In the genomic region with DNA sequence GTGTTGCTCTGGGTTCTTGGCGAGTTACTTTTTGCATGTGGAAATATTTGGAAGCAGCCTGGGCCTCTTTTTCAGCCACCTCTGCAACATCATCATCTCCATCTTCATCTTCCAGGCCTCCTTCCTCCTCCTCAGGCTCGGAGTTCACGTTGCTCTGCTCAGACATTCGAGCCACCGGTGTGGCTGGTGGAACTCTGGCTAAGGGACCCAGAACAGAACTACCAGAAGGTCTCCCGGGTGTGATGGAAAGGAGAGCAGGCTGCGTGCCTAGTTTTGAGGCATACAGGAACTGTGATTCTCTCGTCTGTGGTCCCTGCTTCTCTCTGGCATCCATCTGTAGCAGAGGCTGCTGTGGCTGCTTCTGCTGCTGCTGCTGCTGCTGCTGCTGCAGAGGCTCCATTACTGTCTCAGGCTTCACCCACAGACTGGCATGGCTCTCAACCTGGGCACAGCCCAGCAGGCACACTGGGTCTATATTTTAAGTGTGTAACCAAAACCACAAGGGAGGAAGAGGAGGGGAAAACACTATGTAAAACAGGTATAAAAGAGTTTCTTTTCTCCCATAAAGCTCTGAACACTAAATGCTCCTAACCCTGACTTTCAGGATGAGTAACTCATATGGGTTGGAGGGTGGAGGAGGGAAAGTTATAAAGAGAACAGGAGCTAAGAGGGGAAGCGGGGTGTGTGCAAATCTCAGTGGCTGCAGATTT, we compare ENCODE assay signal across 11 mouse cellular contexts. TPM values are rescaled to one million over a fixed set of nuclear protein-coding genes. Genes with fewer than 3 reads are reported as not detected.
DNase-seq lines count a peak whose midpoint lies in the region; ATAC-seq and TF ChIP-seq lines count a peak whose summit lies in the region.
"Had no signal": no experiment of that assay in that cellular context is flagged by ENCODE, and none has a peak within 500 bp of the region (broad histone marks: within the 10 kb centered on the region; RNA-seq: fewer than 3 reads in every experiment).

No protein-coding gene starts in this region.

- DNase-seq in forebrain, postnatal 0 days: no peak
- DNase-seq in left cerebral cortex, adult 2 months (ENCODE audit: extremely low spot score in 1 of 2, low spot score in 2 of 2): no peak
- DNase-seq in left cerebral cortex, postnatal 14 days (ENCODE audit: low spot score in 2 of 2): no peak
- DNase-seq in CH12.LX (ENCODE audit: extremely low read depth): peak; percentile 78
- DNase-seq in adrenal gland, postnatal 4 days (ENCODE audit: low spot score in 2 of 2): no peak
- no peak for DNase-seq in right cerebral cortex, postnatal 25 days
- DNase-seq: cerebellum, postnatal 10 days; heart, adult 2 months; lung, adult 2 months had no signal

- intact Hi-C loops in left cerebral cortex, adult 2 months (cut with DNase I): no loop called here
- intact Hi-C loops in left cerebral cortex, postnatal 14 days (cut with DNase I): no loop called here

- no peak for ATAC-seq in forebrain, embryonic 13.5 days
- no peak for ATAC-seq in forebrain, postnatal 0 days
- ATAC-seq in limb, embryonic 12.5 days (ENCODE audit: insufficient number of reproducible peaks, insufficient read depth, low FRiP score, low TSS enrichment, low read depth): no peak

- no peaks in the 10 kb centered on the region for H3K9me3 ChIP-seq in forebrain, embryonic 13.5 days (replicated peaks)
- H3K9me3 ChIP-seq in forebrain, postnatal 0 days (ENCODE audit: low read length): no peaks in the 10 kb centered on the region
- no peaks in the 10 kb centered on the region for H3K9me3 ChIP-seq in CH12.LX (replicated peaks; ENCODE audit: low read length)
- no peaks in the 10 kb centered on the region for H3K9me3 ChIP-seq in limb, embryonic 12.5 days

- peaks cover 72% of the 10 kb centered on the region for H3K79me2 ChIP-seq in CH12.LX (replicated peaks; ENCODE audit: control insufficient read depth, extremely low read depth, insufficient read depth, poor library complexity, severe bottlenecking)

- H3K27ac ChIP-seq in forebrain, embryonic 13.5 days: no peak overlapping the region
- no peak overlapping the region for H3K27ac ChIP-seq in forebrain, postnatal 0 days (ENCODE audit: low read depth, low read length)
- peak overlapping the region; percentile 47 for H3K27ac ChIP-seq in left cerebral cortex, adult 2 months
- peak overlapping the region; percentile 88 for H3K27ac ChIP-seq in CH12.LX (ENCODE audit: insufficient read depth, low read depth)
- no peak overlapping the region for H3K27ac ChIP-seq in limb, embryonic 12.5 days
- H3K27ac ChIP-seq: heart, adult 2 months had no signal

- peaks cover 12% of the 10 kb centered on the region for H3K27me3 ChIP-seq in forebrain, embryonic 13.5 days
- H3K27me3 ChIP-seq in forebrain, postnatal 0 days (ENCODE audit: insufficient read depth, low read length): no peaks in the 10 kb centered on the region
- H3K27me3 ChIP-seq in CH12.LX (replicated peaks): no peaks in the 10 kb centered on the region
- peaks cover 3% of the 10 kb centered on the region; the same call in 1 of the 2 replicates for H3K27me3 ChIP-seq in limb, embryonic 12.5 days

- H3K36me3 ChIP-seq in forebrain, embryonic 13.5 days (ENCODE audit: poor library complexity, severe bottlenecking): peaks cover 9% of the 10 kb centered on the region
- no peaks in the 10 kb centered on the region for H3K36me3 ChIP-seq in forebrain, postnatal 0 days (ENCODE audit: insufficient read depth)
- peaks cover 5 to 38% of the 10 kb centered on the region in 2 experiments for H3K36me3 ChIP-seq in CH12.LX (replicated peaks in 1 of 2; ENCODE audit: control insufficient read depth in 1 of 2, insufficient read depth in 1 of 2, low read length in 1 of 2)
- peaks cover 8% of the 10 kb centered on the region; the same call in 1 of the 2 replicates for H3K36me3 ChIP-seq in limb, embryonic 12.5 days

- TF ChIP-seq POLR2A in CH12.LX (IDR thresholded peaks at IDR 0.05; ENCODE audit: low read depth, low read length): no peak; the same call in 1 of the 2 replicates

- TF ChIP-seq RAD21 in CH12.LX (IDR thresholded peaks at IDR 0.05; ENCODE audit: low read depth, low read length): no peak

- H3K4me1 ChIP-seq in forebrain, embryonic 13.5 days: peaks cover 59% of the 10 kb centered on the region
- H3K4me1 ChIP-seq in forebrain, postnatal 0 days (ENCODE audit: insufficient read depth): peaks cover 23% of the 10 kb centered on the region
- H3K4me1 ChIP-seq in CH12.LX (ENCODE audit: control insufficient read depth in 1 of 2, insufficient read depth in 2 of 2): peaks cover 0 to 42% of the 10 kb centered on the region in 2 experiments; a peak in 2 of 4 replicates
- peaks cover 61% of the 10 kb centered on the region for H3K4me1 ChIP-seq in limb, embryonic 12.5 days (replicated peaks)

- dilution Hi-C loops in CH12.LX (cut with MboI; ENCODE audit: extremely low pct_ligation_motif_present, extremely low pct_unique_long_range_greater_than_20kb, low sequenced_read_pairs): no loop called here

- no peak overlapping the region for H3K4me2 ChIP-seq in forebrain, embryonic 13.5 days
- H3K4me2 ChIP-seq in forebrain, postnatal 0 days (ENCODE audit: low read depth): no peak overlapping the region
- peak overlapping the region; percentile 90 for H3K4me2 ChIP-seq in CH12.LX (ENCODE audit: insufficient read depth, low read depth, poor library complexity, severe bottlenecking)
- peak overlapping the region; percentile 81 for H3K4me2 ChIP-seq in limb, embryonic 12.5 days

- in situ Hi-C loops in CH12.LX (cut with MboI; ENCODE audit: low pct_ligation_motif_present, low pct_unique_long_range_greater_than_20kb, low sequenced_read_pairs): loop anchor here (5.0 kb wide), 1 partner anchor 37 kb away; no protein-coding TSS in a partner anchor

- no peak for TF ChIP-seq CTCF in forebrain, postnatal 0 days (IDR thresholded peaks at IDR 0.05; ENCODE audit: low read depth)
- no peak for TF ChIP-seq CTCF in left cerebral cortex, adult 2 months (IDR thresholded peaks at IDR 0.05)
- TF ChIP-seq CTCF in CH12.LX (conservative IDR thresholded peaks at IDR 0.05 in 1 of 2, IDR thresholded peaks at IDR 0.05 in 1 of 2; ENCODE audit: low read depth in 2 of 2, low read length in 2 of 2): no peak

- 0 out of 2 replicates have a peak overlapping the region, but pooled peaks have one; percentile 46 for H3K9ac ChIP-seq in forebrain, embryonic 13.5 days
- H3K9ac ChIP-seq in forebrain, postnatal 0 days: no peak overlapping the region
- H3K9ac ChIP-seq in CH12.LX (ENCODE audit: insufficient read depth, low read depth): peak overlapping the region; percentile 59
- no peak overlapping the region for H3K9ac ChIP-seq in limb, embryonic 12.5 days (replicated peaks)

- WGBS in forebrain, embryonic 13.5 days: 85% methylated on average over 9 of the region's 9 CpGs
- WGBS in forebrain, postnatal 0 days: 88% methylated on average over 9 of the region's 9 CpGs
- WGBS in limb, embryonic 12.5 days: 65% methylated on average over 9 of the region's 9 CpGs

- peak; percentile 82 for TF ChIP-seq EP300 in CH12.LX (IDR thresholded peaks at IDR 0.05; ENCODE audit: low read length)

- no peak overlapping the region for H3K4me3 ChIP-seq in forebrain, embryonic 13.5 days
- H3K4me3 ChIP-seq in forebrain, postnatal 0 days (ENCODE audit: low read depth, low read length): no peak overlapping the region
- H3K4me3 ChIP-seq in left cerebral cortex, adult 2 months: peak overlapping the region; percentile 14; the same call in 1 of the 2 replicates
- peak overlapping the region; percentile 18 to 83 (median 60) for H3K4me3 ChIP-seq in CH12.LX (replicated peaks in 1 of 3; ENCODE audit: low read depth in 2 of 3, low read length in 2 of 3, poor library complexity in 1 of 3)
- no peak overlapping the region; the same call in 1 of the 2 replicates for H3K4me3 ChIP-seq in limb, embryonic 12.5 days (replicated peaks)
- H3K4me3 ChIP-seq: heart, adult 2 months had no signal

TF ChIP-seq in CH12.LX, 34 proteins besides CTCF, POLR2A, EP300 and RAD21 (continues in another document):
- TF ChIP-seq HCFC1 (IDR thresholded peaks at IDR 0.05; ENCODE audit: low read depth, low read length) (0 out of 2 replicates have a peak, but pooled peaks have one; percentile 8), MEF2A (IDR thresholded peaks at IDR 0.05; ENCODE audit: borderline replicate concordance, low read depth, low read length) (peak; percentile 65; the same call in 1 of the 2 replicates), NRF1 (IDR thresholded peaks at IDR 0.05; ENCODE audit: low read depth, low read length) (no peak), USF2 (conservative IDR thresholded peaks at IDR 0.05; ENCODE audit: low read depth, low read length) (no peak), ELF1 (IDR thresholded peaks at IDR 0.05; ENCODE audit: low read depth, low read length) (no peak; the same call in 1 of the 2 replicates), RCOR1 (conservative IDR thresholded peaks at IDR 0.05; ENCODE audit: low read depth, low read length) (peak; percentile 45; the same call in 1 of the 2 replicates), E2F4 (IDR thresholded peaks at IDR 0.05; ENCODE audit: insufficient replicate concordance, low read depth, low read length) (no peak), JUN (IDR thresholded peaks at IDR 0.05; ENCODE audit: insufficient read depth, low read depth, low read length) (peak; percentile 61; the same call in 1 of the 2 replicates), CHD1 (IDR thresholded peaks at IDR 0.05; ENCODE audit: low read depth, low read length) (peak; percentile 94; the same call in 1 of the 2 replicates), MAX (IDR thresholded peaks at IDR 0.05; ENCODE audit: low read length) (0 out of 2 replicates have a peak, but pooled peaks have one; percentile 33), MAZ (IDR thresholded peaks at IDR 0.05; ENCODE audit: low read depth, low read length) (no peak), ZKSCAN1 (IDR thresholded peaks at IDR 0.05; ENCODE audit: borderline replicate concordance, low read depth, low read length) (no peak), CHD2 (IDR thresholded peaks at IDR 0.05; ENCODE audit: low read length) (no peak), BHLHE40 (IDR thresholded peaks at IDR 0.05; ENCODE audit: low read depth, low read length) (peak; percentile 66; the same call in 1 of the 2 replicates), POLR2AphosphoS2 (IDR thresholded peaks at IDR 0.05; ENCODE audit: low read depth, low read length) (no peak), MAFK (IDR thresholded peaks at IDR 0.05; ENCODE audit: insufficient replicate concordance, low read length) (no peak)

RNA-seq across cellular contexts. Expression of a gene that starts 2.7 kb away (rescaled TPM):
- 12.3 and 12.8 TPM in 2 replicates for polyA plus RNA-seq in forebrain, embryonic 13.5 days (2015; fragmentation: Nextera tagmentation; extraction: Ambion mirVana)
- 4.7 and 5.5 TPM in 2 replicates for total RNA-seq in forebrain, postnatal 0 days (2014; rRNA removed)
- polyA plus RNA-seq in forebrain, postnatal 0 days (2015; fragmentation: Nextera tagmentation; extraction: Ambion mirVana): 3.1 and 3.8 TPM in 2 replicates
- 10 to 100 TPM; 10.9 to 14.8 TPM for total RNA-seq in left cerebral cortex, adult 2 months (2021)
- 10 to 100 TPM in 1 of 2 experiments, 1 to 10 TPM in 1; 9.6 to 10.7 TPM for total RNA-seq in left cerebral cortex, postnatal 14 days (2021)
- 33.4 and 33.8 TPM in 2 replicates for total RNA-seq in CH12.LX (2012; rRNA removed)
- total RNA-seq in CH12.LX (2014; rRNA removed): 14.2 and 16.7 TPM in 2 replicates
- polyA plus RNA-seq in CH12.LX (2012; ENCODE audit: insufficient read length, low read depth): 75.9 and 105 TPM in 2 replicates
- polyA plus RNA-seq in limb, embryonic 12.5 days (2016; fragmentation: Nextera tagmentation; extraction: Ambion mirVana): 19.0 and 22.4 TPM in 2 replicates
- total RNA-seq in adrenal gland, postnatal 4 days (2021): 1 to 10 TPM; 4.1 to 6.3 TPM

Comparison
In these comparisons a context has a peak if more than half of its experiments do, and no peak if none do; other contexts are left out.
1. H3K9ac ChIP-seq: peak in forebrain, embryonic 13.5 days (single experiment) and CH12.LX (single experiment); none in forebrain, postnatal 0 days (single experiment) and limb, embryonic 12.5 days (single experiment).
2. H3K27ac ChIP-seq: peak in left cerebral cortex, adult 2 months (single experiment) and CH12.LX (single experiment); none in forebrain, embryonic 13.5 days (single experiment), forebrain, postnatal 0 days (single experiment) and limb, embryonic 12.5 days (single experiment).
3. H3K4me2 ChIP-seq: peak in CH12.LX (single experiment) and limb, embryonic 12.5 days (single experiment); none in forebrain, embryonic 13.5 days (single experiment) and forebrain, postnatal 0 days (single experiment).
4. H3K4me3 ChIP-seq: peak in left cerebral cortex, adult 2 months (single experiment) and CH12.LX (3 of 3); none in forebrain, embryonic 13.5 days (single experiment), forebrain, postnatal 0 days (single experiment) and limb, embryonic 12.5 days (single experiment).